Mouse (Mus musculus): ENCODE data around the gene Sat2. TPM values are rescaled to one million over a fixed set of nuclear protein-coding genes. Genes with fewer than 3 reads are reported as not detected.

Sat2 gene
- polyA plus RNA-seq, 1 experiment from 2014 or later = 18.7 TPM

DNA sequence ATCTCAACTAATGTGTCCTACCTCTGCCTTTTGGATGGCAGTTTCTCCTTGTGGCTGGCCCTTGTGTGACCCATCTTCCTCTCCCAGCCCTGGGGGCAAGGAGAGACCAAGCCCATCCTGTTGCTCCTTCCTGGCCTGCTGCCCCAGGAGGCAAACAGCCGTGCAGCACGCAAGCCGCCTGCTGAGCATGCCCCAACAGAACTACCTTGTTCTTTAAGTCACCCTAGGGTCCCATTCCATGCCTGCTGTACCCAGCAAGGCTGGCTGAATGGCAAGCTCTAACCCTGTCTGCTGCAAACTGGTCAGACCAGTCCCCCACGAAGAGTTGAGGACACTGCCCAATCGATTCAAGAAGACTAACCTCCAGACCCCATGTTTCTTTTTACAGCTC, 34.2 kb downstream of the Sat2 start:
- Histone ChIP-seq H3K36me3 (ENCODE audit: control insufficient read depth, insufficient read depth, low read length) (peaks cover 45% of the 10 kb centered on the region), H3K4me3 (ENCODE audit: low read depth, low read length) (no peak overlapping the region), H3K27ac (ENCODE audit: low read length) (peak overlapping the region; percentile 63; the same call in 1 of the 2 replicates), H3K4me2 (replicated peaks; ENCODE audit: low read depth, low read length) (no peak overlapping the region), H3K9ac (replicated peaks; ENCODE audit: low read depth, low read length) (no peak overlapping the region), H3K27me3 (ENCODE audit: control insufficient read depth, insufficient read depth, low read length) (no peaks in the 10 kb centered on the region), H3K4me1 (ENCODE audit: control insufficient read depth, insufficient read depth, low read length) (peaks cover 16% of the 10 kb centered on the region; the same call in 1 of the 2 replicates), H3K9me3 (ENCODE audit: control insufficient read depth, low read depth, low read length) (no peaks in the 10 kb centered on the region)
- ATAC-seq (ENCODE audit: insufficient number of reproducible peaks, insufficient read depth, low FRiP score, low read depth) = no peak
- WGBS = 71% methylated on average over 5 of the region's 5 CpGs

DNA sequence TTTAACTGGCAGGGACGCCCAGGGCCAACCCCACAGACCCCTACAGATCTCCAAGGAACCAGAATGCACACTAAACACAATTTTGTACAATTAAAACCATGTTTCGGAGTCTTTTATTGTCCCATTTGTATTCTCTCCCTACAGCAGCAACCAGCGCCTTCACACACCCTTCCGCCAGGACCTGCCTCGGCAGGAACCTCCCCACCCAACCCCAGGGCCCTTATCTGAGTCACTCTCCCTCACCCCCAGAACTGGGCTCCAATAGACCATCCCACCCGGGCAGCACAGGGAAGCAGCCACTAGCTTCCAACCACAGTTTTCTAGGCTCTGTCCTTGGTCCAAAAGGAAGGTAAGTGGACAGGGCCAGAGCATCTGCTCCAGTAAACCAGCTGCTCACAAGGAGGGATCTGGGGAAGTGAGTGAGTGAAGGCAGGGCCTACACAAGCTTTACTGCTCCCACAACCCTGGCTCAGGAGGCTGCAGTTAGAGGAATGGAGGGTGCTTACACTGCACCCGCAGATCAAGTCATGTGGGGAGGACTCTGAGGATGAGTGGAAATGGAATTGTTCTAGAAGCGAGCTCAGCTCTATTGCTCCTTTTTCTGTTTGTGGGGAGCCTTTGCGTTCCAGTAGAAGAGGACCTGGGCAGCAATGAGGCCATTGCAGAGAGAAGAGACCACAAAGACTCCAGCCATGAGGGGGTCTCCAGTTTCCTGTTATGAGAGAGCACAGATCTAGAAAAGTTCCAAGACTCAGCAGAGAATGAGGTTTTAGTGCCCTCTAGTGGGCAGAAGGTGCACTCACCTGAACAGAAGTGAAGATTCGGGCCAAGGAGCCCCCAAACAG, 35.0 kb downstream of the Sat2 start:
- 0 out of 2 replicates have a peak, but pooled peaks have one; percentile 35 for ATAC-seq (ENCODE audit: insufficient number of reproducible peaks, insufficient read depth, low FRiP score, low read depth)
- peaks cover 39% of the 10 kb centered on the region for H3K36me3 ChIP-seq (ENCODE audit: control insufficient read depth, insufficient read depth, low read length)

DNA sequence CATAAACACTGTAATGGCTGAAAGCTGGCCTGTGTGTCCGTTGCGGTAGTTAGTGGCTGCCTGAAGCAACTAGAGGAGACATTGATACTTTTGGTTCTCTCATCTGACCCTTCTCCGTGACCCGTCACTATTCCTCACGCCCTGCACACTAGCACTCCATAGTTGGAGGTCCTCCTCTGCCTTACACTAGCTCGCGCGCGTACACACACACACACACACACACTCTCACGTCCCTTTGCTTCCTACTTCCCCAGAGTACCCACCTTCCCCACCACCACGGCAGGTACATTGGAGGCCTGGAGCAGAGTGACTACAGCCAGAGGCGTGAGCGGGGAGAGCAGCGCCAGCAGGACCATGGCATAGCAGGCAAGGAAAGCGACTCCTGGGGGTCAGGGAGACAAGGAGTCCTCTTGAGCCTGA, 35.6 kb downstream of the Sat2 start:
- ATAC-seq (ENCODE audit: insufficient number of reproducible peaks, insufficient read depth, low FRiP score, low read depth) = no peak
- Histone ChIP-seq H3K4me3 (ENCODE audit: low read depth, low read length) (no peak overlapping the region), H3K27ac (ENCODE audit: low read length) (no peak overlapping the region), H3K4me1 (ENCODE audit: control insufficient read depth, insufficient read depth, low read length) (peaks cover 23% of the 10 kb centered on the region; the same call in 1 of the 2 replicates), H3K9me3 (ENCODE audit: control insufficient read depth, low read depth, low read length) (no peaks in the 10 kb centered on the region), H3K27me3 (ENCODE audit: control insufficient read depth, insufficient read depth, low read length) (no peaks in the 10 kb centered on the region), H3K9ac (replicated peaks; ENCODE audit: low read depth, low read length) (no peak overlapping the region), H3K4me2 (replicated peaks; ENCODE audit: low read depth, low read length) (no peak overlapping the region), H3K36me3 (ENCODE audit: control insufficient read depth, insufficient read depth, low read length) (peaks cover 33% of the 10 kb centered on the region)
- WGBS = 79% methylated on average over 15 of the region's 15 CpGs

More for the DNA sequence above, 35.0 kb downstream of the Sat2 start:
- Histone ChIP-seq H3K4me2 (replicated peaks; ENCODE audit: low read depth, low read length) (no peak overlapping the region), H3K27ac (ENCODE audit: low read length) (peak overlapping the region; percentile 63; the same call in 1 of the 2 replicates), H3K27me3 (ENCODE audit: control insufficient read depth, insufficient read depth, low read length) (no peaks in the 10 kb centered on the region), H3K4me1 (ENCODE audit: control insufficient read depth, insufficient read depth, low read length) (peaks cover 23% of the 10 kb centered on the region; the same call in 1 of the 2 replicates), H3K9ac (replicated peaks; ENCODE audit: low read depth, low read length) (no peak overlapping the region), H3K4me3 (ENCODE audit: low read depth, low read length) (no peak overlapping the region), H3K9me3 (ENCODE audit: control insufficient read depth, low read depth, low read length) (no peaks in the 10 kb centered on the region)
- WGBS = 68% methylated on average over 10 of the region's 10 CpGs

- WGBS = 73% methylated on average over 3 of the region's 3 CpGs
- Histone ChIP-seq H3K4me3 (ENCODE audit: low read depth, low read length) (peak overlapping the region; percentile 50), H3K9me3 (ENCODE audit: control insufficient read depth, low read depth, low read length) (no peaks in the 10 kb centered on the region), H3K27me3 (ENCODE audit: control insufficient read depth, insufficient read depth, low read length) (no peaks in the 10 kb centered on the region), H3K27ac (ENCODE audit: low read length) (peak overlapping the region; percentile 88), H3K4me2 (replicated peaks; ENCODE audit: low read depth, low read length) (peak overlapping the region; percentile 42), H3K4me1 (ENCODE audit: control insufficient read depth, insufficient read depth, low read length) (peaks cover 17% of the 10 kb centered on the region; the same call in 1 of the 2 replicates), H3K36me3 (ENCODE audit: control insufficient read depth, insufficient read depth, low read length) (peaks cover 39% of the 10 kb centered on the region), H3K9ac (replicated peaks; ENCODE audit: low read depth, low read length) (peak overlapping the region; percentile 47; the same call in 1 of the 2 replicates)
- no peak for ATAC-seq (ENCODE audit: insufficient number of reproducible peaks, insufficient read depth, low FRiP score, low read depth)
Observed at GRCm38 (mm10) chr11:69661221-69661881, 39.5 kb downstream of the Sat2 start.

DNA sequence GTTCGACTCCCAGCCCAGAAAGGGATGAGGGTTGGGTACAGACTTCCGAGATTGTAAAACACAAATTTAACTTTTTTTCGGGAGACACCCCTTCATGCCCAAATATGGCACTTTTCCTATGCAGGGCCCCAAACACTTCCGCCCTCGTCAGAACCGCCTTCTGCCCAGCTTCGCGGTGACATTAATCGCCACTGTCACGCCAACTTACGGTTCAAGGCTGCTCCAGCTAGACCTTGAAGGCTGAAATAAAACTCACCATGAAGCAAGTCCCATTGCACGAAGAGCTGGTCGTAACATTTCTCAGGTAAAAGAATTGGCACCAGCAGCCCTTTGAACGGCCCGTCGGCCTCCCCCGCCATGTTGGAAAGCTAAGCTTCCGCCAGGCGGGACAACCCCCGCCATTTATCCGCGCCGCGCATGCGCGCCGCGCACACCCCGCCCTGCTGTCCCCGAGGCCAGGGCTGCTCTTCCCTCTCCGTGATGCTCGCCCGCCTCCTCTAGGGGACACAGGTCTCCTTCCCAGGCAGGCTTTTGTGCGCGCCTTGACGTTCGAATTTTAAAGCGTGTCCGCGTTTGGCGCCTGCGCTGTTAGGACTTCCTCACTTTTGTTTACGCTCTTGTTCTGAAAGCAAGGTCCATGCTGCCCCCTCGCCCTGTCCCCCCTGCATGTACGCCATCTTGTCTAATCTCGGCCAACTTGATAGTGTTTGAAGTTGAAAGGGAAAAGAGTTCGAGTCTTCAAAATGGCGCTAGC, 40.6 kb downstream of the Sat2 start, which contains the start of gene Mpdu1:
Mpdu1 (minus strand) TSS at position 430 of the 754 bp plus-strand sequence.
- Histone ChIP-seq H3K27me3 (ENCODE audit: control insufficient read depth, insufficient read depth, low read length) (no peaks in the 10 kb centered on the region), H3K27ac (ENCODE audit: low read length) (peak within 1 kb of the TSS; percentile 88), H3K36me3 (ENCODE audit: control insufficient read depth, insufficient read depth, low read length) (peaks cover 35% of the 10 kb centered on the region), H3K9me3 (ENCODE audit: control insufficient read depth, low read depth, low read length) (no peaks in the 10 kb centered on the region), H3K4me3 (ENCODE audit: low read depth, low read length) (peak within 1 kb of the TSS; percentile 50), H3K9ac (replicated peaks; ENCODE audit: low read depth, low read length) (peak within 1 kb of the TSS; percentile 47), H3K4me2 (replicated peaks; ENCODE audit: low read depth, low read length) (peak within 1 kb of the TSS; percentile 42), H3K4me1 (ENCODE audit: control insufficient read depth, insufficient read depth, low read length) (peaks cover 14% of the 10 kb centered on the region; the same call in 1 of the 2 replicates)
- under 1% methylated on average over 48 of the region's 48 CpGs for WGBS
- ATAC-seq (ENCODE audit: insufficient number of reproducible peaks, insufficient read depth, low FRiP score, low read depth) = peak; percentile 93

DNA sequence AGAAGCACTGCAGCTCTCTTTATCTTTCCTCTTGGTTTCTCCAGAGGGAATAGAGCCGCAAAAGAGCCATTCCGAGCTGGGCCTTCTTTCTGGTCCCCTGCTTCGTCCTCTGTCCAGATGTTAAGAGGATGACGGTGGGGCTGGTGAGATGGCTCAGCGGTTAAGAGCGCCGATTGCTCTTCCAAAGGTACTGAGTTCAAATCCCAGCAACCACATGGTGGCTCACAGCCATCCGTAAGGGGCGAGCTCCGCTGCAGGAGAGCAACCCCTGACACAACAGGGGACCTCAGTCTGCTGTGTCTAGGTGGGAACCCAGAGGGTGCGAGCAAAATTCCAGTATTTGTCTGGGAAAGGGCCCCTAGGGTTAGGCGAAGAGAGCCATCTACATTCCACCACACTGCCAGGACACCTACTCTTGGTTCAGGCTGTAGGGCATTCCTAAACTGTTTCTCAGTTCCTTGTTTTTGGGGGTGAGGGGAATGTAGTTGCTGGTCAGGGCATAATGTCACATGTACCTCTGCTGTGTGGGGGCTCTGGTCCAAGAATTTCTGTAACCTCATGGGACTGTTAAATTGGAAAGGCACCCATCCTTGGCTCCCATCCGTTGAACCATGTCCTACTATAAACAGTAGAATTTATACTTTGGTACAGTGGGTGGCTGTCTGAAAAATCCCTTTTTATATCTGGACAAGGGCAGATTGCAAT, 41.3 kb downstream of the Sat2 start:
- 70% methylated on average over 13 of the region's 13 CpGs for WGBS
- peak overlapping the region; percentile 50 for H3K4me3 ChIP-seq (ENCODE audit: low read depth, low read length)

GRCm38 (mm10) chr11:69663795-69664194, 42.0 kb downstream of the Sat2 start:
- 85% methylated on average over 6 of the region's 6 CpGs for WGBS
- Histone ChIP-seq H3K27me3 (ENCODE audit: control insufficient read depth, insufficient read depth, low read length) (no peaks in the 10 kb centered on the region), H3K4me1 (ENCODE audit: control insufficient read depth, insufficient read depth, low read length) (peaks cover 13% of the 10 kb centered on the region; the same call in 1 of the 2 replicates), H3K4me3 (ENCODE audit: low read depth, low read length) (no peak overlapping the region), H3K36me3 (ENCODE audit: control insufficient read depth, insufficient read depth, low read length) (peaks cover 39% of the 10 kb centered on the region), H3K27ac (ENCODE audit: low read length) (no peak overlapping the region), H3K9ac (replicated peaks; ENCODE audit: low read depth, low read length) (no peak overlapping the region), H3K4me2 (replicated peaks; ENCODE audit: low read depth, low read length) (no peak overlapping the region), H3K9me3 (ENCODE audit: control insufficient read depth, low read depth, low read length) (no peaks in the 10 kb centered on the region)
- ATAC-seq (ENCODE audit: insufficient number of reproducible peaks, insufficient read depth, low FRiP score, low read depth) = no peak

More for the DNA sequence above, 41.3 kb downstream of the Sat2 start:
- H3K4me2 ChIP-seq (replicated peaks; ENCODE audit: low read depth, low read length) = peak overlapping the region; percentile 42
- peak overlapping the region; percentile 41; the same call in 1 of the 2 replicates for H3K9ac ChIP-seq (replicated peaks; ENCODE audit: low read depth, low read length)
- peak; percentile 1; the same call in 1 of the 2 replicates for ATAC-seq (ENCODE audit: insufficient number of reproducible peaks, insufficient read depth, low FRiP score, low read depth)
- H3K4me1 ChIP-seq (ENCODE audit: control insufficient read depth, insufficient read depth, low read length) = peaks cover 13% of the 10 kb centered on the region; the same call in 1 of the 2 replicates
- H3K9me3 ChIP-seq (ENCODE audit: control insufficient read depth, low read depth, low read length) = no peaks in the 10 kb centered on the region
- peak overlapping the region; percentile 88 for H3K27ac ChIP-seq (ENCODE audit: low read length)
- no peaks in the 10 kb centered on the region for H3K27me3 ChIP-seq (ENCODE audit: control insufficient read depth, insufficient read depth, low read length)
- peaks cover 38% of the 10 kb centered on the region for H3K36me3 ChIP-seq (ENCODE audit: control insufficient read depth, insufficient read depth, low read length)
